Mouse (Mus musculus) liver, adult (tissue): ENCODE results near the gene Bicra.
A peak's percentile ranks its signal among the peaks of the same experiment; 100 is the strongest.

Source experiments
- GATA4 ChIP-seq: IDR thresholded peaks from 2 replicates; pipeline ENCODE4 v1.6.1; 2014; ENCODE audit warnings: mild to moderate bottlenecking, low read length; ENCODE audit not compliant: insufficient replicate concordance

The Bicra gene

DNA sequence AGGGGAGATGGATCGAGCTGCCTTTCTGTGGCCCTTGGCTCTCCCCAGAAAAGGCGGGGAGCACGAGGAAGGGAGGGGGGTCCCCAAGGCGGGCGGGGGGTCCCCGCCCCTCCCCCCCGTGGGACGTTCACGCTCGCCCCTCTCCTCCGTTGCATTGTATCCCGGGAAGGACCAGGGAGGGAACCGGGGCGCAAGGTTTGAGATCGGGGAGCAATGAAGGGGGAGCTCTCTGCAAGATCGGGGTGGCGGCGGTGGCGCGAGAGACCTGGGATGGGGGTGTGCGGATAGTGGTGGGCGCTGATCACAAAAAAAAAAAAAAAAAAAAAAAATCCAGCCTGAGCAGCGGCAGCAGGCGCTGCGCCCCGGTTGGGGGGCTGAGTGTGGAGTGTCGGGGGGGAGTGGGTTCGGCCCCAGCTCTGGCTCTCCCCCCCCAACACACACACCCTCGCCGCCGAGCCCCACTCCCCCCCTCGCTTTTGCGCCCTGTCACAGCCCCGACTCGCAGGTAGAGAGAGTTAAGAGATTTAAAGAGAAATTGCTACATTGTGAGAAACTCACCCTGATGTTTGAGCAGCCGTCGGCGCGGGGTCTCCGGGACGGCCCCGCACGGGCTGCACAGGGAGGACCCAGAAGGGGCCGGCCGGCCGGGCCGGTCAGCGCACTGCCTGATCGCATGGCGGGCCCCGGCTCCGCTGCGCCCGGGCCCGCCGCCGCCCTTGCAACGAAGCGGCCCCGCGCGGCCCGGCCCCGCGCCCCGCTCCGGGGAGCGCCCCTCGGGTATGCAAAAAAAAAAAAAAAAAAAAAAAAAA is at the start of gene Bicra:
Gene Bicra (minus strand): TSS at position 584 of the 809 bp plus-strand sequence.
- no peak for TF ChIP-seq GATA4

DNA sequence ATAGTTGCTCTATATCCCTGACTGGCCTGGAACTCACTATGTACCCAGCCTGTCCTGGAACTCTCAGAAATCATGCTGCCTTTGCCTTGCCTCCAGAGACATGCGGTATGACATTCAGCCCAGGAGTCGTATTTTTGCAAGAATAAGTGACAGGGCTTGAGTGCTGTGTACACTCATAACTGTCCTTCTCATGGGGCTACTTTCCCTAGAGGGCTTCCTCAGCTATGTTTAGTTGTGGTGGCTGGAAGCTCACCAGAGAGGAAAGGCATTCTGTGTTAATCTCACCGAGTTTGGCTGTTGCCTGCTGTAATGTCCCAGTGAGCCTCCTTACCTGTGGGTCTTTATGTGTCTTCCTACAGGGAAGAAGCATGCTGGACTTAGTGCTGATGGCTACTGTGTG is 46.9 kb upstream of the Bicra start:
- TF ChIP-seq GATA4, result no peak

DNA sequence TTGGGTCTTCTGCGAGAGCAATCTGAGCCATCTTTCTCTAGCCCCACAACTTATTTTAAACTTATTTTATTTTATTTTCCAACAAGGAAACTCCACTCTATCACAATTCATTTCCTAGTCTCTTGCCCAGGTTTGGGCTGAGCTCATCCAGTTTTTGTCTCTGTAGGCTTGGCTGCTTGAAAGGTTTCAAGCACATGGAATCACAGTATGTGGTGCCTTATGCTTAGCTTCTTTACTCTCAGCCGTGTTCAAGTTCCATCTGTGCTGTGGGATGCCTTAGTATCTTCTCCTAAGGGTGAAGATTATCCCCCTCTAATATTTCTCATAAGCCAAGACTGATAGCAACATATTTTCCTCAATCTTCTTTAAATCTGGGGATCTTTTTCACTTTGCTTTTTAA is 39.9 kb upstream of the Bicra start:
- TF ChIP-seq GATA4, result no peak

DNA sequence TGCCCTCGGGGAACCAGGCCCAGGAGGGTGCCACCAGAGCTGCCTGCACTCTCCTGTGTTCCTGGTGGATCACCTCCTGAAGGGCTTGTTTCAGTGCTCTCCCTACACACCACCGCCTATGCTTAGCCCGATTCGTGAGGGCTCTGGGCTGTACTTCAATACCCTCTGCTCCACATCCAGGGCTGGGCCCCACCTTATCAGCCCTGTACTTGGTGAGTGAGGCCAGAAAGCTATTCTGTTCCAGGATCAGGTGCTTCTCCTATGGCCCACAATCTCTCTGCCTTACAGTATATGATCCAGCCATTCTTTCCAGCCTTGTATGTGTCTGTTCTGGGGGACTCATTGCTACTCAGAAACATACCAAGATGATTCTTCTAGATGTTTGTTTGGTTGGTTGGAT is 35.6 kb upstream of the Bicra start:
- no peak for TF ChIP-seq GATA4

DNA sequence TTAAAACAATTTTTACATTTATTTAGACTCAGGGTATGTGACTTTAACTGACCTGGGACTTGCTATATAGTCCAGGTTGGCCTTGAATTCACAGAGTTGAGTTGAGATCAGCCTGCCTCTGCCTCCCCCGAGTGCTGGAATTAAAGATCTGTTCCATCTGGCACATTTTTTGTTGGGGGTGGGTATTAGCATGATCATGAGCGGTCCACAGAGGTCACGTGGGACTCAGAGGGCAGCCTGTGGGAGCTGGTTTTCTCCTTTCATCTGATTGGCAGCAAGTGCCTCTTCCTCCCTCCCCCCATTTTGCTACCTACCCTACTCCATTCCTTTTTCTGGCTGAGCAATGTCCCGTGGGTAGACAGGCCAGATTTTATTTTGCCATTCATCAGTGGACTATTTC is 32.9 kb upstream of the Bicra start:
- no peak for TF ChIP-seq GATA4

DNA sequence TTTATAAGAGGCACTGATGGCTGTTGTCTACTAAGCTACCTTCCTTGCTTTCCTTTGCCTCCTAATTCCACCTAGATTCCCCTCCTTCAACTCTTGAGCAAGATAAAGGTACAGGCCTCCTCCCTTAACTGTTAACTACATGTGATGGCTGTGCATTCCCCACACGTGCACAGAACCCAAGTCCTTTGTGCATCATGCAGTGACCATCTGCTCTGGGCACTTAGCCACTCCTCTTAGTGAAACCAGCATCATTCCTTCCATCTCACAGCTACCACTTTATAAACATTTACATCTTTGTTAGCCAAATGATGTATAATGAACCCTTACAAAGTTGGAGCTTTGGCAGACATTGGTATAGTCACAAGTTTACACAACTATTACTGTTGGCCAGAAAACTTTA is 32.2 kb upstream of the Bicra start:
- no peak for TF ChIP-seq GATA4

DNA sequence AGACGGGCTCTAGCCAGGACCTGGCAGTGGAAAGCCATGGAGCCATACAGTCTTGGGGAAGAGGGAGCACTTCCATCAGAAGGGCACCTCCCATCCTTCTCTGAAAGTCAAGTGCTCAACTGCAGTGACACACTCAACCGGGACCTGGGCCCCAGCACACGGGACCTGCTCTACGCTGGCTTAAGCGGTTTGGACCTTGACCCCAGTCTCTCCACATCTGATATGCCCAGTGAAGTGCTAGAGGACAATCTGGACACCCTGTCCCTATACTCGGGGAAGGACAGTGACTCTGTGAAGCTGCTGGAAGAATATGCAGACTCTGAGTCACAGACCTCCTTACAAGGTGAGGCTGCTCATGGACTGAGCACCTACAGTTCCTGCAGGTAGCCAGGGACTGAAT is 24.2 kb upstream of the Bicra start:
- no peak for TF ChIP-seq GATA4

DNA sequence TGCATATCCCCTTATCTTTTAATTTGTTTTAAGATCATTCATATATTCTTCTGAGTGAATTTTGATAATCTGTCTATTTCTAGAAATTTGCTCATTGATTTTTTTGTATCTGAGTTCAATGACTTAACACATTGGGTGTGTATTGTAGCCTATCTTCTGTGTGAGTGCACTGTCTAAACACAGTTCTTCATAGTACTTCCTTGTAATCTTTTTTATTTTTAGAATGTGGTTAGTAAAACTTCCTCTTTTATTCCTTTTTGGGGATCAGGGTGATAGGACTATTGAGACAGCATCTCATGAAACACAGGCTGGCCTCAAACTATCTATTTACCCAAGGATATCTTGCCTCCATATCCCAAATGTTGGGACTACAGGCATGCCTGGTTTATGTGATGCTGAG is 23.1 kb upstream of the Bicra start:
- no peak for TF ChIP-seq GATA4

DNA sequence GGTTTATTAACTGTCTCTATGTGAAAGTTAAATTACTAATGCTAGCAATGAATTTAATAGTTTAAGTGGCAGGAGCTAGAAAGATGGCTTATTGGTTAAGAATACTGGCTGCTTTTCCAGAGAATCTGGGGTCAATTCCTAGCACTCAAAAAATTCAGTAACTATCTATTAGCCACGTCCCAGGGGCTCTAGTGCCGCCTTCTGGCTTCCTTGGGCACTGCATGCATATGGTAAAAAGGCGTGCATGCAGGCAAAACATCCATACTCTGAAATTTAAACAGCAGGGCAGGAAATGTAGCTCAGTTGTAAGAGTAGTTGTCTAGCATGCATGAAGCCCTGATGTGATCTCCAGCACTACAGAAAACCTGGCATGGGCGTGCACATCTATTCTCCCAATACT is 15.8 kb upstream of the Bicra start:
- no peak for TF ChIP-seq GATA4

DNA sequence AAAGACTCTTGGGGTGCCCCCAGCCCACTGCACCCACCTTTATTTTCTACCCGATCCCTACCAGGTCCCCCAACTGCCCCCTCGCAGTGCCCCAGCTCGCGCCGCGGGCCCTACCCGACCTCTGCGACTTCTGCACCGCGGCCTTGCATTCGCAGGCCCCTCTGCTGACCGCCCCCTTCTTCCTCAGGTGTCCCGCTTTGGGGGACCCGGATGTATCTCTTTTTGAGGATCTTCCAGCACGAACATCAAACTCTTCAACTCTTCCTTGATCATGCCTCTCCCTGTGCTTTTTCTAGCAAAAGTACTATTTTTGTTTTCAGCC is 14.3 kb upstream of the Bicra start:
- no peak for TF ChIP-seq GATA4

DNA sequence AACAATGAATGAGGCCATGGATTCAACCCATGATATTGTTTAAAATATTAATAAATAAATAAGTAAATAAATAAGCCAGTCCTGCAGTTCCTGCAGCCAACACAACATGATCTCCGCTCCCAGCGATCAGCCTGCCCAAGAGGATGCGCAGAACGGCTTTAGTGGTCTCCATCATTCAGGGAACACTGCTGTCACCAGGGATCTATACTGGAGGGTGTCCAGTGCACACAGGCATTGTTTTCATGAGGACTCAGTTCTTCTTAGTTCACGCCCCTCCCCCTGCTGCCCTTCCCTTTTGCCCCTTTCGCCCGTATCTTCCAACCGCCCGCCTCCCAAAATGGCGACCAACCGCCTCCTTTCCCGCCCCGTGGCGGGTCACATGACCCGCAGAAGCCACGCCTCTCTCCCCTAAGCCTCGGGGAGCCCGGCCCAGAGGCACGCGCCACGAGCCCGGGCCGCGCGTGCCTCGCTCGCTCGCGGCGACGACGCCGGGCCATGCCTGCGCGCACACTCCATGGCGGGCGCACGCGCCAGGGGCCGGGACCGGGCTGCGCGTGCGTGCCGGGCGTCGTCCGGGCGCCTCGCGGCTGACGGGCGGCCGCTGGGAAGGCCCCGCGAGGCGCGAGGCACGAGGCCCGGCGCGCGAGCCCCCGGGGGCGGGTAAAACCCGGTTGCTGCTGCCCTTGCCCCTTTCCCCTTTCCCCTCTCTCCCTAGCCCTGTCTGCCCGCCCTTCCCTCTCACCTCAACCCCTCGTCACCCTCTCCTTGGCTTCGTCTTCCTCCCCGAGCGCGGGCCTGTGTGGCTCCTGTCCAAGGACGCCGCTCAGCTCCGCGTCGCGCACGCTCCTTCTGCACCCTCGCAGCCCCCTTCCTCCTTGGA is 13.7 kb upstream of the Bicra start, which contains the start of gene Zfp541:
Gene Zfp541 (plus strand): TSS at position 596 of the 880 bp plus-strand sequence.
- TF ChIP-seq GATA4, result no peak

DNA sequence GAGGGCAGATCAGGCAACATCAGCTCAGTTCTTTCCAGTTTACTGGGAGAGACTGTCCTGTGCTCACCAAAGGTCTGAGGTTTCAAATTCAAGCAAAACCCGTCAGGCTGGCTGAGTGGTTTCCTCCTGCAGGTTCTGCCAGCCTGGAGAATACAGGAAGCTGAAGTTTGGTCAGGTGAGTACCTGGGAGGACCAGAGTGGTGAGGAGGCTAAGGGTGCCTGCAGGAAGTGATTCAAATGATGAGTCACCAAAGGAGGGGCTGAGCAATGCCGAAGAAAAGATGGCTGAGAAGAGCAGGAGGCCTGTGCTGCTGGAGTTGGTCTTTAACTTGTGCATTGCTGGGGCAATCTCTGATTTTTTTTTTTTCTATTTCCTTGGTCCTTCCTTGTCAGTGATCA is 9.4 kb upstream of the Bicra start:
- no peak for TF ChIP-seq GATA4

DNA sequence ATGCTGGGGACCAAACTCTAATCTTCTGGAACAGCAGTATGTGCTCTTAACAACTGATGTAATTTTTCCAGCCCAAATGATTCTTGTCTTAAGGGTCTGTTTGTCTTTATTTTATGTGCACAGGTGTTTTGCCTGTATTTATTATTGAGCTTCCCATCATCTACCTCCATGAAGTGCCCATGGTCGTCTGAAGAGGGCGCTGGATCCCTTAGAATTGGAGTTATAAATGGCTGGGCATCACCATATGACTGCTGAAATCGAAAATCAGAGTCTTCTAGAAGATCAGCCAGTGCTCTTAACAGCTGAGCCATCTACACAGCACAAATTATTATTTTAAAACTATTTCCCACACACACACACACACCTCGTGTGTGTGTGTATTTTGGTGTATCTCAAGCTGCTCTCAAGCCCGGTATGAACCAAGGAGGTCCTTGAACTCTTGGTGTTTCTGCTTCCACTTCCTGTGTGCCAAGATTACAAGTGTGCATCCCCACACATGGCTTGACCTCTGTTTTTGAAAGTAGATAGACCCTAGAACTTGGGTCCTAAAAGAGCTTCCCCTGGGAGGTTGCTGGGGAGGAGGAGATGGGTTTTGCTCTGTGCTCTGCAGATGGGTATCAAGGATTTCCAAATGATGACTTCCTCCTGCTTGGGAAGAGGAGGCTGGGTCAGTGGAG is 8.9 kb upstream of the Bicra start:
- TF ChIP-seq GATA4, result no peak

DNA sequence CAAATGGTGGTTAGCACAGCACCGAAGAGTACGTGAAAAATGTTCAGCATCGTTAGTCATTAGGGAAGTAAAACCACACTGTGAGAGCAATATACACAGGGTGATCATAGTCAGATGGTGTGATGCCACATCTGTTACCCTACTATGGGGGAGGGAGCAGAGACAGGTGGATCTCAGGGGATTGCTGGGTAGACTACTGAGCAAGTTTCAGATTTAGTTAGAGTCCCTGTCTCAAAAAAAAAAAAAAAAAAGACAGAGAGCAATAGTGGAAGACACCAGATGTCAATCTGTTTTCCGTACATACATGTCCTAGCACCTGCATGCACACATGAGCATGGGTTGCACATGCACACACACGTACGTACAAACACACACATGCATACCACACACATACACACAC is 7.9 kb upstream of the Bicra start:
- no peak for TF ChIP-seq GATA4

DNA sequence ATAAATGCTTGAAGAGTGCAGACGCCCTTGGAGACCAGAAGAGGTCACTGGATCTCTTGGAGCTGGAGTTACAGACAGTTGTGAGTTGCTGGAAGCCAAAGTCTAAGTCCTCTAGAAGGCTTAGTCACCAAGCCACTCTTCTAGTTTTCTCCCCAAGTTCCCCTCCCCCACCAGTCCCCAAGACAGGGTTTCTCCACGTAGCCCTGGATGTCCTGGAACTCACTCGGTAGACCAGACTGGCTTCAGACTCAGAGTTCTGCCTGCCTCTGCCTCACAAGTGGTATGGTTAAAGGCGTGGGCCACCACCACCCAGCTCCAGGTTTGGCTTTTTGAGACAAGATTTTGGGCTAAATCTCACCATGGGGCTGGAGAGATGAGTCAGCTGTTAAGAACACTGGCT is 7.2 kb upstream of the Bicra start:
- no peak for TF ChIP-seq GATA4

DNA sequence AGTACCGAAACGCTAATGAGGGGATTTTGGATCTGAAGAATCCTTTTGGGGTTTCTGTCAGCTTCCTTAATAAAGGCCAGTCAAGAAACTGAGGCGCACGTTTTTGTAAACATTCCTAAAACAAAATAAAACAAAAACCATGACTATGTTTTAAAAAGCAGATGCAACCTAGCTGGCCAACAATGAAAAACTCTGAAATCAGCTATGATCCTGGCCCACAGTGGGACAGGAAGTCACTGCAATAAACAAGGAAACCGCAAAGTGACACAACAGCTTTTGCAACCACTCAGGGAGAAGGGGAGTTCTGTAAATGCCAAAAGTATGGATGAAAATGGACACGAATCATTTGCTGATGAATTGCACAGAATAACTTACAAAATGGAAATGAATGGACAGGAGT is 5.4 kb upstream of the Bicra start:
- no peak for TF ChIP-seq GATA4

DNA sequence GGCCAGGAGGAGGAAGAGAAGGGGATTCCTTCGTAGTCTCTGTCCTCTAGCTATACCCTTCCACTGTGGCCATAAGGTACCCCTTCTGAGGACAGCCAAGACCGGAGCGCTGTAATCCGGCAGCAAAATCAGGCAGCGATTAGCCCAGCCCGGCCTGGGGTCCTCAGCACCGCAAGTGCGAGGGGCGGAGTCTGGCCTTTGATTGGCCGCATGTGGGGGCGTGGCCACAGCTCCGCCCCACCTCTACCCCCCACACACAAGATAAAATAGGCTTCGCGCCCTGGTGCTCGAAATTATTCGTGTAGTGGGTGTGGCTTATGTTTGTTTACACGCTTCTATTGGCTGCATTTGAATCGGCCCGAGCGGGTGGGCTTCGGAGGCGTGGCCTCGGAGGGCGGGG is 5.0 kb upstream of the Bicra start:
- peak; percentile 90; the same call in 1 of the 2 replicates for TF ChIP-seq GATA4
